Mouse (Mus musculus) liver, adult 2 months (tissue): ENCODE data around the gene Cyp1a2.

Experiments
- CTCF ChIP-seq: fragments of 200-500 bp; IDR thresholded peaks from 2 replicates; pipeline ENCODE4 v1.5.1; 2011; ENCODE audit warnings: low read depth, low read length, control low read depth
- POLR2A ChIP-seq: fragments of 200-500 bp; IDR thresholded peaks from 2 replicates; pipeline ENCODE4 v1.6.1; 2011; ENCODE audit warnings: low read length, control low read depth; ENCODE audit not compliant: insufficient read depth; ENCODE audit errors: extremely low read depth

DNA sequence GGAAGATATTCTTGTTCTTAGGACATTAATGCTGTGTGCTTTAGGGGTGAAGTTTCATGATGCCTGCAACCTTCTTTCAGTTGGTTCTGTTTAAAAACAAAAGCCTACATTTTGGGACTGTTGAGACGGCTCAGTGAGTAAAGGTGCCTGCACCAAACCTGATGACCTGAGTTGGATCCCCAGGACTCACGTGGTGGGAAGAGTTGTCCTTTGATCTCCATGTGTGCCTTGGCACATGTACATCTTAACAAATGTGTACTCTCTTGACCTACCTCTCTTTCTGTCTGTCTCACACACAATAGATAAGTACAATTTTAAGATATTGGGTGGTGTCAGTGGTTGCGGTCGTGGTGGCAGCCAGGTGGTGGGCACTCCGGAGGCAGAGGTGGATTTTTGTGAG is 2.5 kb upstream of the Cyp1a2 start:
- TF ChIP-seq POLR2A, result no peak
- TF ChIP-seq CTCF, result no peak
